Mouse (Mus musculus) kidney, adult 9 months (tissue): ENCODE results near the gene Nudt8.
A peak's percentile ranks its signal among the peaks of the same experiment; 100 is the strongest.
"Not testable (repeated sequence)": the region's sequence is repeated elsewhere in the genome, so short reads cannot be mapped to it uniquely, and the experiment has no call there.

ENCODE experiments used
- DNase-seq: peaks from one replicate; pipeline ENCODE4 v3.0.0; 2022

Gene Nudt8

DNA sequence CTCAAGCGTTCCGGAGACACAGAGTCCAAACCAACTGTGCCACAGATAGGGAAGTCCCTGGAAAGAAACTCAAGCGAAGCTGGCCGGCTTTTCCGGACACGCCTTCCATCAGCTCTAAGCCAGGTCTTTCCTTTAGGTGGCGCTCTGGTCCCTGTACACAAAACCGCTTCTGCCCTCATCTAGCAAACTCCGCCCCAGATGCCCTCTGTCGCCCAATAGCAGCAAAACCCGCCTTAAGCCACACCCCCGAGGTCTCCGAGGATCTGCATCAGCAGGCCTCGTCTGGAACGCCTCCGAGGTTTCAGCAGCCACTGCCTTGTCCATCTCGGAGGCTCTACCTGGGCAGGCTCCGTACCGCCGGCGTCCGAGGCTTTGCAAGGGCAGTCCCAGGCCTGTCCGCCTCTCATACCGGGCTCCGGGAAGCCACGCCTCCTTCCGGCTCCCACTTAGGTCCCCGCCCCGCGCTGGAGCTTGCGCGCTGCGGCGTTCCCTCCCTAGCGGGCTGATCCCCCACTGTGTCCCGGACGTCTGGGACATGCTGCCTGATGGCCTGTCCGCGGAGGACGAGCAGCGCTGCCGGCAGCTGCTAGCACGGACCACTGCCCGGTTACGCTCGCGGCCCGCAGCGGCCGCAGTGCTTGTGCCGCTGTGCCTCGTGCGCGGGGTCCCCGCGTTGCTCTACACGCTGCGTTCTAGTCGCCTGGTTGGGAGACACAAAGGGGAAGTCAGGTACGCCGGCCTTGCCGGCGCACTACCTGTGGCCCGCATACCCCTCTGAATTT lies at the start of gene Nudt8, which contains the start of gene Gm49405:
Gene Nudt8 (plus strand): TSS at position 462 of the 782 bp plus-strand sequence.
Gene Gm49405 (plus strand): TSS at position 508 of the 782 bp plus-strand sequence.
- DNase-seq, result peak; percentile 99

DNA sequence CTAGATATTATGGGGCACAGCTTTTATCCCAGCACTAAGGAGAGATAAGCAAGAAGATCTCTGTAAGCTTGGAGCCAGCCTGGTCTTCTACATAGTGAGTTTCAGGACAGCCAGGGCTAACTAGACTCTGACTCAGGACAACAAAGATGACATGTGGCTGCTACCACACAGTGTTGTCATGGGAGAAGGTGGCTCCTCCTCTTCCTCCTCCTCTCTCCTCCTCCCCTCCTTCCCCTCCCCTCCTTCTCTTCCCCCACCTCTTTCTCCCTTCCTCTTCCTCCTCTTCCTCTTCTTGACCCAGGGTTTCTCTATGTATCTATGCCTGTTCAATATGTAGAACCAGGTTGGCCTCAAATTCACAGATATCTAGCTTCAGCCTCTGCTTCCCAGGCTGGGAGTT lies 48.9 kb upstream of the Nudt8 start:
- DNase-seq, result no peak

DNA sequence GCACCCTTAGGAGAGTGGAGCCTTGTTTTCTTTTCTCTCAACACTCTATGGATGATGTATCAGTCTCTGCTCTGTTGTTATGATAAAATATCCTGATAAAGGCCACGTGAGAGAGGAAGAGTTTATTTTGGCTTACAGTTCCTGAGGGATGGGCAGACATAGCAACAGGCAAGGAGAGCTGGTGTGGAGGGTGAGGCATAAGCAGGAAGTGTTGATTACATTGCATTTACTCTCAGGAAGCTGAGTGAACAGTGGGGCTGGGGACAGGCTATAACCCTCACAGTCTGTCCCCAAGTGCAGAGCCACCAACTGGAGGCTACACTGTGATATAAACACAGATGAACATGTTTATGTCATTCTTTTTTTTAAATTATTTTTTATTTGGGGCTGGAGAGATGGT lies 48.3 kb upstream of the Nudt8 start:
- DNase-seq, result no peak

DNA sequence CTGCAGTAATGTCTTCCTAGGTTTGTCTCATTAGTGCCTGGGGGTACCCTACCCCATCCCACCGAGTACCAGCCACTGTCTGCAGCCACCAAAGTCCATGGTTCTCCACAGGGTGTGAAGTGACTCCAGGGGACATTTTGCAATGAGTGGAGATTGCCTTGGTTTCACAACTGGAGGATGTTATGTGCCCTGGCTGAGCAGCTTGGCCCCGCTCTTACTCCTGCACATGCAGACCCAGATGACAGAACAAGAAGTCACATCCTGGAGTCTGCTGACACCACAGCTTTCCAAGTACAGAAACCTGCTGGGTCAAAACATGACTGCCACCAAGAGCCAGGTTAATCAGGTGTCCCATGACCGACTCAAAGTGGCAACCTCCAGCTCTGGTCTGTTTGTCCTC lies 45.3 kb upstream of the Nudt8 start:
- DNase-seq, result no peak

DNA sequence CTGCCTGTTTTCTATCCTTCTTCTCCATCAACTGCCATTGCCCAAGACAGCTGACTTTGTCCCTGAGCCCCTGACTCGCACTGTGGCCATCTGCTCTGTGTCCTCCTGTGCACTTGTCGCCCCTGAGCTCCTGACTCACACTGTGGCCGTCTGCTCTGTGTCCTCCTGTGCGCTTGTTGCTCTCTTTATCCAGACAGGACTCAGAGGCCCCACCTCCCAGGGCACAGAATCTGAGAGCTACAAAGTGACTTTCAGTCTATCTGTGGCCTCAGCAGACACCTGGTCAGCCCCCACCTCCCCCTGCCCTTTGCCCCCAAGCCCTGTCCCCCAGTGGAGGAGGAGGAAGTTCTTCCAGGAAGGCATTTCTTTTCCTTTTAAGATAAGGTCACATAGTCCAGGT lies 44.6 kb upstream of the Nudt8 start:
- DNase-seq, result peak; percentile 42

DNA sequence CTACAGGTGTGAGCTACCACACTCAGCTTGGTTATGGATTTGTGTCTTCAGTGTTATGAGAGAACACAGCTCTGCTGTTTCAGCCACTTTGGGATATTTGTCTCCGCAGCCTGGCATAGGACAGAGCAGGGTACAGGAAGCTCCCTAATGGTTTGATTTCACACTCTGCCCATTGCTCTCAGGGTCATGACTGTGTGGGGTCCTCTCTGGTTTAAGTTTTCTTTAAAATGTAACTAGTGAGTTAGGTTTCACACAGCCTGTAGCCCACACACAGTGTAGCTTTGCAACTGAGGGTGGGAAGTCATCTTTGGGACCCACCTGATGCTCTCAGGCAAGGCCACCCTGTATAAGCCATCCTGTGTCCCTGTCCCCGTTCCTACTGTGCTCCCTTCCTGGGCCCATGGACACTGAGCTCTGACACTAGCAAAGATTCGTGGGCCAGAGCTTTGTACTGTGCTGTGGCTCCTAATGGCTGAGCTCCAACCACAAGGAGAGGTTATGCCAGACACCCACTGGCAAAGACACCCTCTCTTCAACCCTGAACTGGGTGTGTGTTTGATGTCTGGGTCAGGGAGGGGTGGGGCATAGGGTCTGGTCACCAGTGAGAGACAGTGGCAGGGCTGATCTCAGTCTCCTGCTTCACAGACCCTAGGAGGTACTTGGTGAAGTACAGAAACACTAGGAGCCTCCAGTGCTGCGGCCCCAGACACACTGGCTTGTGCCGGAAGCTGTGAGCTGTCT lies 42.9 kb upstream of the Nudt8 start:
- DNase-seq, result peak; percentile 84

DNA sequence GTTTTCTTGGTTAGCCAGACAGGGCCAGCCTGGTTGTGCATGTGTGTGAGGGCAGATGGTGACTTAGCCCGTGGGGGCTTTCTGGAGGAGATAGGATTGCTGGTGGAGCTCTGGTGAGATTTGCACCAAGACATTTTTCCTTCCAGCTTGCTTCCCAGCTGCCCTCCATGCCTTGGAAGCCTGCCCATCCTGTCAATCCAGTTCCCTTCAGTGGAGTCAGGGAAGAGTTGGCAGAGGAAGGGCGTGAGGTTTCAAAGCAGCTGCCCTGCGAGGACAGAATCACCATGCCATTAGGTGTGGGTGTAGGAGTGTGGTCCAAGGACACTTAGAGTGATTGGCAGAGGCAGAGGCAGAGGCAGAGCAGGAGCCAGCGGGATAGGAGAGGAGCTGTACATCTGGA lies 41.9 kb upstream of the Nudt8 start, which contains the start of gene Aldh3b3:
Gene Aldh3b3 (plus strand): TSS at position 176 of the 400 bp plus-strand sequence.
- peak; percentile 54 for DNase-seq

DNA sequence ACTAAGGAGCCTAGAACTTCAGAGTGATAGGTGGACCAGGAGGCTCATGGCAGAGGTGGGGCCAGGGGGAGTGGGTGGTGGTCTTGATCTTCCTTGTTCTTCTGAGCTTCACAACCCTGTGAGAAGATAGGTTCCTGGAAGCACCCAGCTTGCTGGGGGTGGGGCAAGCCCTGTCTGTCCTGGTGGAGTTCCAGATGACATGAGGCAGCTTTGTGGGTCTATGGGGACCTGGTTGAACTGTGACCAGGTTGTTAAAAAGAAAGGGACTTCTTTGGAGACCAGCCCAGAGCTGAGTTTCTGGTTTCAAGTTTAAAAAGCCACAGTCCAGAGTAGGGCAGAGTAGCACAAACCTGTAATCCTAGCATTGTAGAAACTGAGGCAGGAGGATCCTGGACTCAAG lies 41.4 kb upstream of the Nudt8 start:
- peak; percentile 84 for DNase-seq

DNA sequence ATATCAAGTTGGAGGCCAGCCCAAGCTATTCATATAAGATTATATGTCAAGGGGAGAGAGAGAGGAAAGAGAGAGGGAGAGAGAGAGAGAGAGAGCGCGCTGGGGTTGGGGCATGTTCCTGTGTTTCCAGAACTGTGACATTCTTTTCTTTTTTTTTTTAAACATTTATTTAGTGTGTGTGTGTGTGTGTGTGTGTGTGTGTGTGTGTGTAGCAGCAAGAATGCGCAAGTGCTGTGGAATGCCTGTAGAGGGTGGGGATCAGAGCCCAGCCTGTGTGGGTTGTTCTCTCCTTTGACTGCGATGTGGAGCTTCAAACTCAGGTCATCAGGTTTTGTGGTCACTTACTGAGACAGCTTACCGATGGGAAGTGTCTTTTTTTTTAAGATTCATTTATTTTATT lies 40.2 kb upstream of the Nudt8 start:
- no peak for DNase-seq

DNA sequence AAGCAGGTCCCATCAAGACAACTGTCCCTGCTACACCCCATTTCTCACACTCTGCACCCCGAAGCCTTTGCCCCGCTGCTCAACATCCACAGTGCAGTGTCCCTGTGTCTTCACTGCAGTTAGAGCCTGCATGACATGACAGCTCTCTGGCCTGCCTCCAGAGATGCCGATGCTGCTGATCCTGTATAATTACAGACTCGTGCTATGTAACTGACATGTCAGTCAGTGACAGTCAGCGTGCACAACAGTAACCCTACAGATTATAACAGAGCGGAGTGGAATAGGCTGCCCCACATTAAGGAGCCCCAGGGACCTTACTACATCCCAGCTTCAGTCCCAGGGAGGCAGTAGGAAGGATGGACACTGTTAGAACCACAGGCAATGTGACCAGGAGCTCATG lies 38.6 kb upstream of the Nudt8 start:
- not testable (repeated sequence) for DNase-seq

DNA sequence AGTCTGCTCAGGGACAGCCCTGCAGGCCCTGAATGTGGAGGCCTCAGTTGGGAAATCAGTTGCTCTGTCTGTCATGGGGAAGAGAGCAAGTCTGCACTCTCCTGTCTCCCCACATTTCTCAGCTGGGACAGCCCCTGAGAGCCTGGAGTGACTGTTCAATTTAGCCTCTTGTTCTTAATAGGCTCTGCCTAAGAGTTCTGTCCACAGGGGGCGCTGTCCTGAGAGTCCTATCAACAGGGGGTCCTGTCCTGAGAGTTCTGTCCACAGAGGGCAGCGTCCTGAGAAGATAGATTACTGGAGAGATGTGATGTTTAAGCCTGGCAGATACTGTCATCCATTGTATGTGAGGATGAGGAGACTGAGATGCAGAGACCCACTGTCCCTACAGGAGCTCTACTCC lies 37.9 kb upstream of the Nudt8 start:
- DNase-seq, result no peak

DNA sequence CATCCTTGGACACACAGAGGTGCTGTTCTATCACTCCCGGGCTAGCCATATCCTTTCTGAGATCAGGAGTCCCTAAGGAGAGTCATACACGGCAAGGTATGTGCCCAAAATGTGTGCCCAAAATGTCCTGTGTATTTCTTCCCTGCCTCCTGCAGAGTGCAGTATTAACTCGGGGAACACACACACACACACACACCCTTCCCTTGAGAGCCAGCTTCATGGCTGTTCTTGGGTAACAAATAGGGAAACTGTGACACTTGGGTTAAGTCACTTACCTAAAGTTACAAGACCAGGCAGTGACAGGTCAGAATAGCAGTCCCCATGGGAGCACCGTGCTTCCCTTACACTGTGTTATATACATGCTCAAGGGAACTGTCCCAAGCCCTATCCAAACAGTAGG lies 36.4 kb upstream of the Nudt8 start:
- no peak for DNase-seq

DNA sequence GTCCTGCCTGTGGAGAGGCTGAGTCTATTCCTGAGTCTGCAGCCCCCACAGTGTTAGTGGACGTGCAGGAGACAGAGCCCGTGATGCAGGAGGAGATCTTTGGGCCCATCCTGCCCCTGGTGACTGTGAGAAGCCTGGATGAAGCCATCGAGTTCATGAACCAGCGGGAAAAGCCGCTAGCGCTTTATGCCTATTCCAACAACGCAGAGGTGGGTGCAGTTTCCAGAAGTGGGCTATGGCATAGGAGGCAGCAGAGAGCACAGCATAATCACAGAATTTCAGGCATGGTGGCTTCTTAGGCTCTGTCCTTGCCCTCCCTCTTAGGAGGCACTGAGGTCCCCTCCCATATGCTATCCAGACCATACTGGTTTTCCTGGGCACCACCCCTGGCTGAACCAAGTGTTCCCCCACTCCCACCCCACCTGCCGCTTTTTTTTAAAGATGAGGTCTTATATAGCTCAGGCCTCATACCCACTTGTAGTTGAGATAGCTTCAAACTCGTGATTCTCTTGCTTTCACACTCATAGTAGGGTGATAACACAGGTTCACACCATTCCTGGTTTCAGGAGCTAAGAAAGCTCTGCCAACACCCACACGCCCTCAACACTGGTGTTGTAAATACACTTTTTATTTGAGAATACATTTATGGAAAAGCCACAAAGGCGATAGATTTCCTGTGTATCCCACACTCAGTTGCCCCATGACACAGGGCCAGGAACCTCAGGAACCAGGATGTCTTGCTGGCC lies 33.9 kb upstream of the Nudt8 start:
- DNase-seq, result no peak

DNA sequence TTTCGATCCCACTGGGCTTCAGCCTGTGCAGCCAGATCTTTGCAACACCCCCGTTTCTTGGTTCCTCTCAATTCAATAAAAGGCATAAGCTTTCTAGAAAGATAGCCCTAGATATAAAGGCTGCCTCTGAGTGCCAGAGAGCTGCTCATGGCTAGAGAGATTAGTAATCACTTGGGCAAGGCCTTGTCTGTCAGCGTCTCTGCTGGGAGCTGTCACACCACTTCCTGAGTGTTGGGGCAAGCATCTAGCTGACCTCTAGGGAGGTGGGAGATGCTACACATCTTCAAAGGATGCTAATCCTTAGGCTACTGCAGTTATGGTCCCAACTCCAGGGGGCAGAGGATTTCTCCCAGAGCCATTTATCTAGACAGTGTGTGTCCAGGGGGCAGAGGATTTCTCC lies 33.1 kb upstream of the Nudt8 start:
- no peak for DNase-seq

DNA sequence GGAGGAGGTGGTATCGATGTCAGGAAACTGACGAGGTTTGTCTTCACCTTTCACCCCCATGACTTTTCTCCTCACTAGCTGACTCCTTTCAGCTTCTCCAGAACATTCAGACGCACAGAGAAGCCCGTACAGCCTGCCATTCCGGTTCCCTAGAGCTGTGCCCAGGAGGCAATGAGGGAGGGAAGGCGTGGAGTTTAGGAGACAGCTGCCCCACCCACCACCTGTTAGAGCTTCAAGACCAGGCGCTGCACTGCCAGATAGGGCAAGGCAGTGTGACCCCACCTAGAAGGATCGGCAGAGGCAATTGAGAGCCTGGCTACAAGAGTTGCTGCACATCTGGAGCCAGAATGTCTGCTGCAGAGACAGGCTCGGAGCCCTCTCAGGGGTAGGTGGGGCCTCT lies 28.2 kb upstream of the Nudt8 start, which contains the start of gene Aldh3b2:
Gene Aldh3b2 (plus strand): TSS at position 100 of the 400 bp plus-strand sequence.
- DNase-seq, result no peak

DNA sequence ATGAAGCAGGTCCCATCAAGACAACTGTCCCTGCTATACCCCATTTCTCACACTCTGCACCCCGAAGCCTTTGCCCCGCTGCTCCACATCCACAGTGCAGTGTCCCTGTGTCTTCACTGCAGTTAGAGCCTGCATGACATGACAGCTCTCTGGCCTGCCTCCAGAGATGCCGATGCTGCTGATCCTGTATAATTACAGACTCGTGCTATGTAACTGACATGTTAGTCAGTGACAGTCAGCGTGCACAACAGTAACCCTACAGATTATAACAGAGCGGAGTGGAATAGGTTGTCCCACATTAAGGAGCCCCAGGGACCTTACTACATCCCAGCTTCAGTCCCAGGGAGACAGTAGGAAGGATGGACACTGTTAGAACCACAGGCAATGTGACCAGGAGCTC lies 25.8 kb upstream of the Nudt8 start:
- not testable (repeated sequence) for DNase-seq

DNA sequence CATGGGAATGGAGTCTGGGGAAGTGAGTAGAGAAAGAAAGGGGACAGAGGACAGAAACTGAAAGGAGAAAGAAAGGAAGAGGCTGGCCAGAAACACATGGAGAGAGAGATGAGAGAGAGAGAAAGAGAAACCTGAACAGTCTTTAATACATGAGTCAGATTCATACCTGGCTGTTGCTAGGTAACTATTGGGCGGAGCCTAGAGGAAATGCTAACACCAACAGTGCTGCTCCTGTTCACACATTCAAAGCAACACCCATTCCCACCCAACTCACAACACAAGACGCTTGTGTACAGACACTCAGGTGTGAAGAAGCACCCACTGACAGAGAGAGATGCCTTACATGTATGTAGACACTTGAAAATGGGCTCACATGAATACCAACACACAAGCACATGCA lies 24.5 kb upstream of the Nudt8 start:
- DNase-seq, result no peak

DNA sequence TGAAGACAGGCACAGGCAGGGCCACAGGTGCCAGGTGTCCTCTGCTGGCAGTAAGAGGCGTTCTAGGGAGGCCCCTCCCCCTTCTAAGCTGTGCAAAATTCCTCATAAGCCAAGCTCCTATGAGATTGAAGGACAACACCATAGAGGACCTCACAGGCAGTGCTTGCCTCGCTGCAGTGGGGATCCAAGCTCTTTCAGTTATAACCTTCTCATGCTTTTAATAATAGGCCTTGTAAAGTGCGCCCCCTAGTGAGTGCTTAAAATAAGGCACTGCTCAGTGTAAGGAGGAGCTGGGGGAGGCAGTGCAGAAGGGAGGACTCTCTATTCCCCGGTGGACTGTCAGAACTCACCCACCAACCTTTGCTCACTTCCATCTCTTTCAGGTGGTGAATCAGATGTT lies 20.1 kb upstream of the Nudt8 start:
- peak; percentile 94 for DNase-seq

DNA sequence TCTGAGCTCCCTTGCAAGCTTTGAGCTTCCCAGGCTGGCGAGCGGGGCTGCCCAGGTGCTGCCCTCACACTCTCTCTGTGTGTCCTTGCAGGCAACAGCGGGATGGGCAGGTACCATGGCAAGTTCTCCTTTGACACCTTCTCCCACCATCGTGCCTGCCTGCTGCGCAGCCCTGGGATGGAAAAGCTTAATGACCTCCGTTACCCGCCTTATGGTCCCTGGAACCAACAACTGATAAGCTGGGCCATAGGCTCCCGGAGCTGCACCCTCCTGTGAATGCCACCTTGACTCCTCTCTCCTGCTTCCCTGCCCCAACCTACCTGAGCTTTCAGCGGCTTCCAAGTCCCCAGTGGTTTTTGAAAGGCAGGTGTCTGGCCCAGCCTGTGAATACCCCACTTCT lies 19.5 kb upstream of the Nudt8 start:
- DNase-seq, result no peak

DNA sequence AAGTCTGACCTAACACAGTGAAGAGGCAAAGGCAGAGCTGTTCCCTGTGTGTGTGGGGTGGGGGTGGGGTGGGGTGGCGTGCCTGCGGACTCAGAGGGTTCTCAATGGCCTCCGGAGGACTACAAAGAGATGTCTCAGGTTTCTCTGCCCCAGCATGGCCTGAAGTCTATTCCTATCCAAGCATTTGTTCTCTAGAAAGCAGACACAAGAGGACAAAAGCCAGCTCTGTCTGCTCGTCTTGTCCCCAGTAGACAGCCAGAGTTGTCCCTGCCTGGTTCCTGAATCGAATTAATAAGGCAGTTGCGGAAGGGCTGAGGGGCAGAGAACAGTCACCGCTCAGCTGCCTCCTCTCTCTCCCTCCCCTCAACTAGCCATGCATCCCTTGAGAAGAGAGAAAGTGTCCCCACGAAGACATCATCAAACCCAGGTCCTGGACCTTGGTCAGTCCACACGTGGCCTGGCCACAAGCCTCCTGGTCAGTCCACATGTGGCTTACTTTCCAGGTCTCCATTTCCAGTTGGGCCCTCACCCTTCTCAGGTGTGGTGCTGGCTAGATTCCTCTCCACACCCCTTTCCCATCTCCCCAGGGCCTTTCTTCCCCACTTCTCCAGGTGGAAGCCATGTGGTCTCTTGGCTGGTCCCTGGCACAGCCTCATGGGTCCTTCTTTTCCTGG lies 16.7 kb upstream of the Nudt8 start:
- DNase-seq, result no peak

DNA sequence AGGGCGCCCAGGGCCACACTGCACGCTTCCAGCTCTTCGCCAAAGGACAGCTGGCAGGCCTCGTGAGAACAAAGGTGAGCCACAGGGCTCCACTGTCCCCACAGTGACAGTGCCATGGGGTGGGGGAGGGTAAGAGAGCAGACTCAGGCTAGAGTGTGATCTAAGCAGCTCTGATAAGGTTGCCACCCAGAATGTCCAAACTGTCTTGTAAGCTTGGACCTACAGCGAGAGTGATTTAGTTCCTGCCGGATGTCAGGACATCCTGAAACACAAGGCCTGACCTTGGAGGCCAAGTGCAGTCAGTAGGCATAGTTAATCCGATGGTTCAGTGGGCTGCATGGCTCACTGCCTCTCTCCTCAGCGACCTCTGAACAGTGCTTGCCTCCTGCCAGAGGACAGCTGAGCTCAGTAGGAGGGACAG lies 15.1 kb upstream of the Nudt8 start:
- peak; percentile 96 for DNase-seq

DNA sequence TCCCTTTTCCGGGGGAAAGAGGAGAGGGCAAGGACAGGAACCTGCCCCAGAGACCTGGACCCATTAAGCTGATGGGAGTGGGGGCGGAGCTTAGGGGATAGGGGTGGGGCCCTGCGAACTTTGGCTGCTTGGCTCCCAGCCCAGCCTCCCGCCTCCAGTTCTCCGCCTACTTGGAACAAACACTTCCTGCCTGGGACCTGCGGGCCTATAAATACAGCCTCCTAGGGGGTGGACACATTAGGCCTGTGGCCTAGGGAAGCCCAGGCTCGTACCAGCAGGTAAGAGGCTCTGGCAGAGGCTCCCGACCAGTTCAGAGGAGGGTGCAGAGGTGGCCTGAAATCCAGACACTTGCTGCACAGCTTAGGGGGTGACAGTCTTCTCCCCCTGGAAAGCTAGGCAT lies 14.0 kb upstream of the Nudt8 start, which contains the start of gene Acy3:
Gene Acy3 (plus strand): TSS at position 237 of the 400 bp plus-strand sequence.
- peak; percentile 98 for DNase-seq

DNA sequence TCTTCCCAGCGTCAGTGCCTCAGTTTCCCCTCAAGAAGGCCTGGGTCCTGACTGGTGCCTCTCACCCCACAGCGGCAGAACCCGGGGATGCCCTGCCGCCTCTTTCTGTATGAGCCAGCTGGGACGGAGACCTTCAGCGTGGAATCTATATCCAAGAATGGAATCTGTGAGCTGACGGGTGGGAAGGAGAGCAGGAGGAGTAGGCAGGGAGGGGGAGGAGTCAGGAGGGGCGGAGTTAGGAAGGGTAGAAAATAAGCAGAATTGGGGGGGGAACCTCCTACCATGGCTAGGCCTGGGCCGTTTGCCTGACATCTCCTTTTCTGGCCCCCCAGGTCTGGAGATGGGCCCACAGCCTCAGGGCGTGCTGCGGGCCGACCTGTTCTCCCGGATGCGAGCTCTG lies 12.3 kb upstream of the Nudt8 start:
- DNase-seq, result peak; percentile 58
